ENCODE assay signal across 31 mouse cellular contexts in the genomic region with DNA sequence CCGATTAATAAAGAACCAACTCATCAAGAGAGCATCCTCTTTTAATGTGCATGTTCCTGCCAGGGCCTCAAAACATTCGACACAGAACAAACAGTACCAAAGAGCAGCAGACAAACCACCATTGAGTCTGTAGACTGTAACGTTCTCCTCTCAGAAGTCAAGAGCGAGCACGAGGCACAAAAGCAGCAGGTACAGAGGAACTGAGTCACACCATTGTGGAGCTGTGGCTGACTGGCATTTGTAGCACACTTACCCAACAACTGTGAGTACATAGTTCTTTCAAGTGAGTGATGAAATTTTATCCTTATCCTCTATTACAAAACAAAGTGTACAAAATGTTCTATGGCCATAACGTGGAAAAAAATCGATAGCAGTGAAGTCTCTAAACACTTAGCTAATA. TPM values are rescaled to one million over a fixed set of nuclear protein-coding genes. Genes with fewer than 3 reads are reported as not detected.
"Had no signal": no experiment of that assay in that cellular context is flagged by ENCODE, and none has a peak within 500 bp of the region (broad histone marks: within the 10 kb centered on the region; RNA-seq: fewer than 3 reads in every experiment).

No protein-coding gene starts in this region.

- H3K4me1 ChIP-seq: limb, embryonic 13.5 days; liver, embryonic 12.5 days; liver, embryonic 15.5 days; lung, embryonic 15.5 days; megakaryocyte, embryonic 14.5 days had no signal

- H3K4me3 ChIP-seq: limb, embryonic 10.5 days; limb, embryonic 13.5 days; liver, embryonic 12.5 days; liver, embryonic 15.5 days; lung, embryonic 15.5 days; megakaryocyte, embryonic 14.5 days; midbrain, embryonic 10.5 days; midbrain, embryonic 13.5 days; myocyte; neural tube, embryonic 13.5 days had no signal

- H3K27ac ChIP-seq: limb, embryonic 10.5 days; limb, embryonic 13.5 days; liver, embryonic 12.5 days; liver, embryonic 15.5 days; lung, embryonic 15.5 days; midbrain, embryonic 10.5 days; midbrain, embryonic 13.5 days; neural tube, embryonic 13.5 days had no signal

- DNase-seq: kidney, adult 18-20 months; kidney, adult 9 months; kidney, postnatal 14 days; kidney, postnatal 4 days; retina, postnatal 1 day; right cerebral cortex, postnatal 25 days; spleen, adult 18-20 months; thymus, adult 2 months; thymus, postnatal 14 days; thymus, postnatal 4 days had no signal

- ATAC-seq: inflammation-experienced regulatory T-cells, adult 6 months; intestine, embryonic 16.5 days; liver, embryonic 12.5 days; midbrain, embryonic 13.5 days; midbrain, embryonic 16.5 days had no signal

- H3K27me3 ChIP-seq: liver, embryonic 15.5 days; lung, embryonic 15.5 days; midbrain, embryonic 13.5 days; neural tube, embryonic 13.5 days had no signal

- H3K4me2 ChIP-seq: limb, embryonic 13.5 days; liver, embryonic 12.5 days; liver, embryonic 15.5 days; lung, embryonic 15.5 days; midbrain, embryonic 13.5 days; neural tube, embryonic 13.5 days had no signal

- H3K36me3 ChIP-seq: limb, embryonic 10.5 days; limb, embryonic 13.5 days; liver, embryonic 12.5 days; liver, embryonic 15.5 days; lung, embryonic 15.5 days; midbrain, embryonic 10.5 days; midbrain, embryonic 13.5 days; neural tube, embryonic 13.5 days had no signal

- H3K9ac ChIP-seq: limb, embryonic 13.5 days; liver, embryonic 12.5 days; liver, embryonic 15.5 days; lung, embryonic 15.5 days; midbrain, embryonic 13.5 days; neural tube, embryonic 13.5 days had no signal

- H3K9me3 ChIP-seq: limb, embryonic 10.5 days; liver, embryonic 15.5 days; lung, embryonic 15.5 days; midbrain, embryonic 13.5 days; neural tube, embryonic 13.5 days had no signal

RNA-seq across cellular contexts. Expression of a gene that starts 6.7 kb away (rescaled TPM):
- total RNA-seq: monocyte, adult 5-6 weeks; neutrophil, adult 5-6 weeks had no signal
- polyA plus RNA-seq: inflammation-experienced regulatory T-cells, adult 6 months; limb, embryonic 10.5 days; limb, embryonic 13.5 days; liver, embryonic 15.5 days; myocyte had no signal

RNA-seq across cellular contexts. Expression of a gene that starts 20.6 kb away (rescaled TPM):
- total RNA-seq: monocyte, adult 5-6 weeks; neutrophil, adult 5-6 weeks had no signal

RNA-seq across cellular contexts. Expression of a gene that starts 53.0 kb away (rescaled TPM):
- total RNA-seq: layer of hippocampus, adult 18-20 months; layer of hippocampus, postnatal 14 days; left cerebral cortex, adult 8-10 months; left cerebral cortex, postnatal 14 days; monocyte, adult 5-6 weeks; neutrophil, adult 5-6 weeks had no signal
- polyA plus RNA-seq: inflammation-experienced regulatory T-cells, adult 6 months; intestine, embryonic 16.5 days; kidney, embryonic 16.5 days; limb, embryonic 10.5 days; limb, embryonic 13.5 days; liver, embryonic 12.5 days; liver, embryonic 15.5 days; lung, embryonic 15.5 days; midbrain, embryonic 10.5 days; midbrain, embryonic 13.5 days; midbrain, embryonic 16.5 days; neural tube, embryonic 13.5 days; stomach, embryonic 16.5 days; thymus, adult 2 months had no signal
